Mouse (Mus musculus) spleen, adult 2 months (tissue): Measurements from ENCODE around the gene Trim2.

Experiments used
- CTCF ChIP-seq: fragments of 200-500 bp; IDR thresholded peaks from 2 replicates; pipeline ENCODE4 v1.5.1; 2011; ENCODE audit warnings: mild to moderate bottlenecking, inconsistent platforms; ENCODE audit not compliant: insufficient read depth, insufficient read length, insufficient replicate concordance; ENCODE audit errors: extremely low read depth
- POLR2A ChIP-seq: fragments of 200-500 bp; IDR thresholded peaks from 2 replicates; pipeline ENCODE4 v1.6.1; 2011; ENCODE audit warnings: low read depth, low read length, inconsistent platforms

DNA sequence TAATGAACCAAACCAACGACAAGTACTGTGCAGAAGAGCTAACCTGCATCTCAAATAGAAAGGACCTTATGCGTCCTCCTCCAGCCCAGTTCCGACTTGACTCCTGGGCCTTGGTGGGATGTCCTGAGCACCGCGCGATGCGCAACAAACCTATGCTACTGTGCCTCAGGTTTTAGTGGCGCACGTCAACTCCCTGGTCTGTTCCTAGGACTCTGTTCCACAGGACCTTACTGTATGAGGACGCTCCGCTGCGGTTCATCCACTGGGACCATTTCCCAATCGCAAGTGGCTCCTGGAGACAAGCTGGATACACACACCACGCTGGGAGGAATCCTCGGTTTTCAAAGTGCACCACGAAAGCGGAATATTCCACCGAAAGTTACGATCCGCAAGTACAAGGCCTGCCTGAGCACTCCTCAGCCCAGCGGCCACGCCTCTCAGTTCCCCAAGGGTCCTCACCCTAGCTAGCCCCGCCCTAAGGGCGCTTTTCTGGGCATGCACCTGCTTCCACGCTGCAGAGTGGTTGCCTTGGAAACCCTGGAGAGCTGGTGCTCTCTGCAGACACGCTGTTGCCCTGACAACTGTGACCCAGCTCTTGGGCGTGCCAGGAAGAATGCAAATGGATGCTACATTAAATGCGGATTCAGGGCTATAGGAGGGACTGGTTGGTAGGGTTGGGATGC lies 1.5 kb downstream of the Trim2 start:
- no peak for TF ChIP-seq POLR2A
- TF ChIP-seq CTCF = no peak
